Mouse (Mus musculus) adrenal gland, adult 2 months (tissue): ENCODE results near the gene Rmnd5a. TPM values are rescaled to one million over a fixed set of nuclear protein-coding genes. Genes with fewer than 3 reads are reported as not detected.
"Not testable (repeated sequence)": the region's sequence is repeated elsewhere in the genome, so short reads cannot be mapped to it uniquely, and the experiment has no call there.

Source experiments
- DNase-seq: peaks from one replicate; pipeline ENCODE4 v3.0.0; 2021
- long read RNA-seq: library from polyadenylated mRNA; stranded (forward); transcript quantifications from one replicate; pipeline ENCODE4 v2.0.0, GENCODE M21; 2021
- polyA plus RNA-seq: library from polyadenylated mRNA; depleted of rRNA; stranded (reverse); fragments of >200 nt; gene quantifications from 2 replicates; pipeline ENCODE4 v1.2.3, GENCODE M21; 2012; rRNA removed
- total RNA-seq, 2 experiments: library from RNA; stranded (reverse); gene quantifications; 2 replicates each; pipeline ENCODE4 v1.2.3; 2021

Rmnd5a gene
- 10 to 100 TPM; 68.1 to 80.1 TPM for total RNA-seq
- polyA plus RNA-seq: 18.3 and 20.9 TPM in 2 replicates
- long read RNA-seq, full-length matches to known transcripts: 7 of 19 reads
- long read RNA-seq, partial matches to known transcripts: 5 of 19 reads
- long read RNA-seq, other reads (novel, unspliced or antisense): 7 of 19 reads

GRCm38 (mm10) chr6:71440492-71441250, at the start of gene Rmnd5a:
TSS of gene Rmnd5a (minus strand) at chr6:71440637.
- peak; percentile 99 for DNase-seq

GRCm38 (mm10) chr6:71487966-71488365, 47.5 kb upstream of the Rmnd5a start:
- DNase-seq: no peak

GRCm38 (mm10) chr6:71486867-71487266, 46.4 kb upstream of the Rmnd5a start:
- DNase-seq: no peak

- DNase-seq: no peak
Measured at GRCm38 (mm10) chr6:71486226-71486625, 45.8 kb upstream of the Rmnd5a start.

- peak; percentile 61 for DNase-seq
Measured at GRCm38 (mm10) chr6:71485246-71485645, 44.8 kb upstream of the Rmnd5a start.

- no peak for DNase-seq
Measured at GRCm38 (mm10) chr6:71481136-71481535, 40.7 kb upstream of the Rmnd5a start.

GRCm38 (mm10) chr6:71480136-71480535, 39.7 kb upstream of the Rmnd5a start:
- DNase-seq: no peak

GRCm38 (mm10) chr6:71479588-71479987, 39.2 kb upstream of the Rmnd5a start:
- not testable (repeated sequence) for DNase-seq

- not testable (repeated sequence) for DNase-seq
Measured at GRCm38 (mm10) chr6:71478816-71479568, 38.6 kb upstream of the Rmnd5a start.

GRCm38 (mm10) chr6:71476783-71477182, 36.3 kb upstream of the Rmnd5a start:
- no peak for DNase-seq

- no peak for DNase-seq
Measured at GRCm38 (mm10) chr6:71475604-71476003, 35.2 kb upstream of the Rmnd5a start.

- no peak for DNase-seq
Measured at GRCm38 (mm10) chr6:71472786-71473185, 32.3 kb upstream of the Rmnd5a start.

GRCm38 (mm10) chr6:71471830-71472520, 31.5 kb upstream of the Rmnd5a start:
- DNase-seq: no peak

GRCm38 (mm10) chr6:71469291-71469690, 28.9 kb upstream of the Rmnd5a start:
- DNase-seq: peak; percentile 73

GRCm38 (mm10) chr6:71467766-71468165, 27.3 kb upstream of the Rmnd5a start:
- no peak for DNase-seq

- no peak for DNase-seq
Measured at GRCm38 (mm10) chr6:71465146-71465545, 24.7 kb upstream of the Rmnd5a start.

- no peak for DNase-seq
Measured at GRCm38 (mm10) chr6:71457956-71458608, 17.6 kb upstream of the Rmnd5a start.

GRCm38 (mm10) chr6:71453983-71454739, 13.7 kb upstream of the Rmnd5a start:
- not testable (repeated sequence) for DNase-seq

GRCm38 (mm10) chr6:71452792-71453191, 12.4 kb upstream of the Rmnd5a start:
- no peak for DNase-seq

- no peak for DNase-seq
Measured at GRCm38 (mm10) chr6:71445560-71445959, 5.1 kb upstream of the Rmnd5a start.

GRCm38 (mm10) chr6:71444756-71445155, 4.3 kb upstream of the Rmnd5a start:
- no peak for DNase-seq
